Mouse (Mus musculus) liver, embryonic 16.5 days (tissue): ENCODE measurements around the gene Tmem179. TPM values are rescaled to one million over a fixed set of nuclear protein-coding genes. Genes with fewer than 3 reads are reported as not detected.

Experiments
- ATAC-seq: fragments of 200-750 bp; cut with Nextera tagmentation; 2 replicates; pipeline ENCODE4 v1.8.0; 2017; ENCODE audit warnings: low read depth, mild to moderate bottlenecking, moderate number of reproducible peaks, moderate library complexity
- H3K27ac ChIP-seq: fragments of 300-500 bp; sonication (generic); 2 replicates; pipeline ENCODE4 v1.5.1; 2014; ENCODE audit warnings: mild to moderate bottlenecking, low read length
- H3K27me3 ChIP-seq: fragments of 300-500 bp; sonication (generic); 2 replicates; pipeline ENCODE4 v1.6.1; 2014; ENCODE audit warnings: low read depth, low read length, mixed read lengths; ENCODE audit not compliant: control insufficient read depth, insufficient read depth
- H3K36me3 ChIP-seq: fragments of 300-500 bp; sonication (generic); 2 replicates; pipeline ENCODE4 v1.6.1; 2014; ENCODE audit warnings: mild to moderate bottlenecking; ENCODE audit not compliant: control insufficient read depth, insufficient read depth
- H3K4me1 ChIP-seq: fragments of 300-500 bp; sonication (generic); 2 replicates; pipeline ENCODE4 v1.6.1; 2014; ENCODE audit warnings: low read depth, low read length, mixed read lengths; ENCODE audit not compliant: control insufficient read depth
- H3K4me2 ChIP-seq: fragments of 300-500 bp; sonication (generic); 2 replicates; pipeline ENCODE4 v1.6.1; 2014; ENCODE audit warnings: low read depth, low read length, mixed read lengths
- H3K4me3 ChIP-seq: fragments of 300-500 bp; sonication (generic); 2 replicates; pipeline ENCODE4 v1.5.1; 2014; ENCODE audit warnings: low read depth, mild to moderate bottlenecking, low read length
- H3K9ac ChIP-seq: fragments of 300-500 bp; sonication (generic); 2 replicates; pipeline ENCODE4 v1.6.1; 2014; ENCODE audit warnings: low read depth, low read length
- H3K9me3 ChIP-seq: fragments of 300-500 bp; sonication (generic); replicated peaks from 2 replicates; pipeline ENCODE4 v1.6.1; 2016; ENCODE audit warnings: low read length; ENCODE audit not compliant: control insufficient read depth
- WGBS: fragments of 180-500 bp; shearing (Covaris S2); extraction: QIAGEN DNeasy Blood & Tissue Kit; methylation state at CpG from one replicate; pipeline ENCODE4 v1.1.7; 2014; ENCODE audit not compliant: insufficient replicate concordance; 5-methylcytosine and 5-hydroxymethylcytosine counted together
- polyA plus RNA-seq: library from polyadenylated mRNA; unstranded; fragments of >200 nt; fragmentation: Nextera tagmentation; extraction: Ambion mirVana; gene quantifications from 2 replicates; pipeline ENCODE4 v1.2.1, GENCODE M21; 2015

The Tmem179 gene
- 0.06 TPM in 1 of 2 replicates, not detected in the other for polyA plus RNA-seq

- Histone ChIP-seq H3K4me2 (no peak within 1 kb of the TSS), H3K36me3 (no peaks in the 10 kb centered on the region), H3K9me3 (no peaks in the 10 kb centered on the region), H3K9ac (no peak within 1 kb of the TSS), H3K4me1 (no peaks in the 10 kb centered on the region), H3K27me3 (peaks cover 4% of the 10 kb centered on the region), H3K27ac (no peak within 1 kb of the TSS), H3K4me3 (no peak within 1 kb of the TSS)
- peak; percentile 59 for ATAC-seq
- 8% methylated on average over 14 of the region's 14 CpGs for WGBS
Observed at GRCm38 (mm10) chr12:112516697-112517337, at the start of gene Tmem179. Tmem179 (minus strand) TSS chr12:112516747.

- no peak overlapping the region for H3K27ac ChIP-seq
- no peak overlapping the region for H3K4me3 ChIP-seq
- 58% methylated on average over 6 of the region's 6 CpGs for WGBS
- peaks cover 4% of the 10 kb centered on the region for H3K4me1 ChIP-seq
- H3K4me2 ChIP-seq = no peak overlapping the region
- no peaks in the 10 kb centered on the region for H3K9me3 ChIP-seq
- no peak overlapping the region for H3K9ac ChIP-seq
- no peaks in the 10 kb centered on the region for H3K27me3 ChIP-seq
- ATAC-seq = no peak
- no peaks in the 10 kb centered on the region for H3K36me3 ChIP-seq
Observed at GRCm38 (mm10) chr12:112563011-112563410, 46.5 kb upstream of the Tmem179 start.

- Histone ChIP-seq H3K4me3 (no peak overlapping the region), H3K9me3 (no peaks in the 10 kb centered on the region), H3K4me1 (peaks cover 4% of the 10 kb centered on the region), H3K36me3 (no peaks in the 10 kb centered on the region), H3K27me3 (no peaks in the 10 kb centered on the region), H3K4me2 (no peak overlapping the region), H3K27ac (no peak overlapping the region), H3K9ac (no peak overlapping the region)
- WGBS = 42% methylated on average over 5 of the region's 5 CpGs
- no peak for ATAC-seq
Observed at GRCm38 (mm10) chr12:112562462-112562861, 45.9 kb upstream of the Tmem179 start.

- no peak overlapping the region for H3K4me2 ChIP-seq
- ATAC-seq = no peak
- WGBS = 55% methylated on average over 3 of the region's 3 CpGs
- H3K4me3 ChIP-seq = no peak overlapping the region
- H3K9ac ChIP-seq = no peak overlapping the region
- H3K27ac ChIP-seq = no peak overlapping the region
- H3K27me3 ChIP-seq = no peaks in the 10 kb centered on the region
- no peaks in the 10 kb centered on the region for H3K9me3 ChIP-seq
- no peaks in the 10 kb centered on the region for H3K36me3 ChIP-seq
- H3K4me1 ChIP-seq = peaks cover 4% of the 10 kb centered on the region
Observed at GRCm38 (mm10) chr12:112561163-112561562, 44.6 kb upstream of the Tmem179 start.

GRCm38 (mm10) chr12:112560176-112560797 lies 43.7 kb upstream of the Tmem179 start:
- no peaks in the 10 kb centered on the region for H3K27me3 ChIP-seq
- no peaks in the 10 kb centered on the region for H3K9me3 ChIP-seq
- no peak overlapping the region for H3K4me2 ChIP-seq
- WGBS = 56% methylated on average over 5 of the region's 5 CpGs
- H3K9ac ChIP-seq = no peak overlapping the region
- no peak overlapping the region for H3K4me3 ChIP-seq
- peak; percentile 57 for ATAC-seq
- no peaks in the 10 kb centered on the region for H3K36me3 ChIP-seq
- H3K27ac ChIP-seq = no peak overlapping the region
- H3K4me1 ChIP-seq = peaks cover 4% of the 10 kb centered on the region

GRCm38 (mm10) chr12:112559671-112560070 lies 43.1 kb upstream of the Tmem179 start:
- H3K27me3 ChIP-seq = no peaks in the 10 kb centered on the region
- H3K36me3 ChIP-seq = no peaks in the 10 kb centered on the region
- WGBS = 44% methylated on average over 6 of the region's 6 CpGs
- H3K9ac ChIP-seq = no peak overlapping the region
- H3K4me2 ChIP-seq = no peak overlapping the region
- no peak overlapping the region for H3K4me3 ChIP-seq
- H3K4me1 ChIP-seq = peaks cover 4% of the 10 kb centered on the region
- no peak overlapping the region for H3K27ac ChIP-seq
- peak; percentile 53; the same call in 1 of the 2 replicates for ATAC-seq
- H3K9me3 ChIP-seq = no peaks in the 10 kb centered on the region

- Histone ChIP-seq H3K27ac (no peak overlapping the region), H3K4me2 (no peak overlapping the region), H3K9me3 (no peaks in the 10 kb centered on the region), H3K36me3 (no peaks in the 10 kb centered on the region), H3K4me1 (peaks cover 4% of the 10 kb centered on the region), H3K27me3 (no peaks in the 10 kb centered on the region), H3K9ac (no peak overlapping the region), H3K4me3 (no peak overlapping the region)
- WGBS = 39% methylated on average over 3 of the region's 3 CpGs
- peak; percentile 20; the same call in 1 of the 2 replicates for ATAC-seq
Observed at GRCm38 (mm10) chr12:112559231-112559630, 42.7 kb upstream of the Tmem179 start.

GRCm38 (mm10) chr12:112557219-112557618 lies 40.7 kb upstream of the Tmem179 start:
- Histone ChIP-seq H3K36me3 (no peaks in the 10 kb centered on the region), H3K27ac (no peak overlapping the region), H3K27me3 (no peaks in the 10 kb centered on the region), H3K4me3 (no peak overlapping the region), H3K4me1 (peaks cover 4% of the 10 kb centered on the region), H3K9ac (no peak overlapping the region), H3K9me3 (no peaks in the 10 kb centered on the region), H3K4me2 (no peak overlapping the region)
- WGBS = 67% methylated on average over 5 of the region's 5 CpGs
- no peak for ATAC-seq

- Histone ChIP-seq H3K27ac (no peak overlapping the region), H3K9ac (no peak overlapping the region), H3K4me1 (peaks cover 4% of the 10 kb centered on the region), H3K9me3 (no peaks in the 10 kb centered on the region), H3K36me3 (no peaks in the 10 kb centered on the region), H3K4me3 (no peak overlapping the region), H3K27me3 (no peaks in the 10 kb centered on the region), H3K4me2 (no peak overlapping the region)
- 51% methylated on average over 9 of the region's 9 CpGs for WGBS
- no peak for ATAC-seq
Observed at GRCm38 (mm10) chr12:112556531-112557060, 40.0 kb upstream of the Tmem179 start.
